Mouse (Mus musculus) forebrain, embryonic 11.5 days (tissue): Measurements from ENCODE around the gene Fam53b. TPM values are rescaled to one million over a fixed set of nuclear protein-coding genes. Genes with fewer than 3 reads are reported as not detected.

Experiments used
- ATAC-seq: fragments of 200-750 bp; cut with Nextera tagmentation; replicated peaks from 2 replicates; pipeline ENCODE4 v1.8.0; 2017; ENCODE audit warnings: moderate TSS enrichment; ENCODE audit not compliant: low FRiP score
- DNase-seq: peaks from one replicate; pipeline ENCODE4 v3.0.0-alpha.2; 2017; ENCODE audit warnings: low spot score
- H3K27ac ChIP-seq: fragments of 300-500 bp; sonication (generic); 2 replicates; pipeline ENCODE4 v1.5.1; 2014; ENCODE audit warnings: low read depth, low read length
- H3K27me3 ChIP-seq: fragments of 300-500 bp; sonication (generic); 2 replicates; pipeline ENCODE4 v1.6.1; 2014; ENCODE audit warnings: mild to moderate bottlenecking, low read length, mixed read lengths; ENCODE audit not compliant: control insufficient read depth, insufficient read depth
- H3K36me3 ChIP-seq: fragments of 300-500 bp; sonication (generic); 2 replicates; pipeline ENCODE4 v1.6.1; 2014; ENCODE audit warnings: mild to moderate bottlenecking, low read length, moderate library complexity, mixed read lengths; ENCODE audit not compliant: control insufficient read depth, insufficient read depth
- H3K4me1 ChIP-seq: fragments of 300-500 bp; sonication (generic); replicated peaks from 2 replicates; pipeline ENCODE4 v1.6.1; 2014; ENCODE audit warnings: low read length, mixed read lengths; ENCODE audit not compliant: control insufficient read depth, insufficient read depth
- H3K4me2 ChIP-seq: fragments of 300-500 bp; sonication (generic); 2 replicates; pipeline ENCODE4 v1.6.1; 2014; ENCODE audit warnings: low read depth, mild to moderate bottlenecking, low read length, moderate library complexity, mixed read lengths; ENCODE audit not compliant: severe bottlenecking
- H3K4me3 ChIP-seq: fragments of 300-500 bp; sonication (generic); 2 replicates; pipeline ENCODE4 v1.5.1; 2014; ENCODE audit warnings: low read depth, low read length
- H3K9ac ChIP-seq: fragments of 300-500 bp; sonication (generic); 2 replicates; pipeline ENCODE4 v1.6.1; 2014; ENCODE audit warnings: low read length
- H3K9me3 ChIP-seq: fragments of 300-500 bp; sonication (generic); 2 replicates; pipeline ENCODE4 v1.6.1; 2016; ENCODE audit warnings: low read length, mixed read lengths; ENCODE audit not compliant: control insufficient read depth
- WGBS: fragments of 180-500 bp; shearing (Covaris S2); extraction: QIAGEN DNeasy Blood & Tissue Kit; methylation state at CpG from one replicate; pipeline ENCODE4 v1.1.7; 2014; 5-methylcytosine and 5-hydroxymethylcytosine counted together
- polyA plus RNA-seq: library from polyadenylated mRNA; unstranded; fragments of >200 nt; fragmentation: Nextera tagmentation; extraction: Ambion mirVana; gene quantifications from 2 replicates; pipeline ENCODE4 v1.2.1, GENCODE M21; 2014

The Fam53b gene
- polyA plus RNA-seq, 1 experiment from 2014 or later: 44.3 TPM

DNA sequence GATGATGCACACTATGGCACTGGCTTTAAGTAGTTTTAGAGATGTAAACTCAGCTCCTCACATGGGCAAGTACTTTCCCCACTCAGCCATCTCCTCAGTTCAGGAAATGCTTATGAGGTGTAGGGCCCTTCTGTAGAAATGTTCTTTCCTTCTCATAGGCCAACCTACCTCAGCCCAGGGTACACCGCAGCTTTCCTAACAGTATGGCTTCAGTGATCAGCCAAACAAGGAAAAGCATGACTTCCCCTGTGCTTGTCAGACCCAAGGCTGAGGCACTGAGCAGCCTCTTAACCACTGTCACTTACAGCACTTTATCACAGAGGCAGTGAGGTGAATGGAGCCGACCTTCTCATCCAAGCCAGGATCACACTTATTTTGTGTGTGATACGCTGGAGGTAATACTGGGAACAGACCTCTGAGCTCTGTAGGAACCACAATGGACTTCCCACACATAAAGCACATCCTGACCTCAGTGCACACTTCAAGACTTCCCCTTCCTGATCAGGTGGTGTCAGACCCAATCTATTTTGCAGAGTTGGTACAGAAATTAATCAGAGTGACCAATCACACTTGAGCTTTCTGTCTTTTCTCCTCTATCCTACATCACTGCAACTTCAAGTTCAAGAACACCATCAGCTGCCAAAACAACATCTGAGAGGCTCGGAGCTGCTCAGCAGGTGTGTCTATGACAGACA lies 26.0 kb downstream of the Fam53b start:
- no peaks in the 10 kb centered on the region for H3K27me3 ChIP-seq
- no peak overlapping the region for H3K4me3 ChIP-seq
- ATAC-seq (no peak), DNase-seq (no peak)
- H3K9ac ChIP-seq: no peak overlapping the region
- no peak overlapping the region for H3K27ac ChIP-seq
- 93% methylated on average over 4 of the region's 4 CpGs for WGBS
- no peak overlapping the region for H3K4me2 ChIP-seq
- peaks cover 3% of the 10 kb centered on the region; the same call in 1 of the 2 replicates for H3K4me1 ChIP-seq
- H3K9me3 ChIP-seq: no peaks in the 10 kb centered on the region
- no peaks in the 10 kb centered on the region for H3K36me3 ChIP-seq

DNA sequence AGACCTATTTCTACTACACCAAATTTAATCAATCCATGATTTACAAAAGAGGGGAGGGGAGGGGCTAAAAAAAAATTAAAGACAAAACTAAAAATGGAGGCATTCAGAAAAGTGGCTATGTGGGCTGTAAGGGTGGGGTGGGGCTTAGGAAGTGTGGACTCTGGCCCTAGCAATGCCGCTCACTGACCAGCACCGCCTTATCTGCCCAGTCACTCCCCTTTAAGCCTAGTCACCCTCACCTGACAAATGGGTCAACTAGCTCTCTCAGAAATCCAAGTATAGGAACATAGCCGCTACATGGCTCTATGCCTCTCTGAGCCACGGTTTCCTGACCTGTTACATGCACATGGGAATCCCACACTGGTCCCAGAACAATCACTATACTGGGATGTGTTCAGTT lies 26.7 kb downstream of the Fam53b start:
- DNase-seq: no peak
- 94% methylated on average over 4 of the region's 4 CpGs for WGBS
- no peak overlapping the region for H3K9ac ChIP-seq
- H3K27ac ChIP-seq: no peak overlapping the region
- H3K27me3 ChIP-seq: no peaks in the 10 kb centered on the region
- peaks cover 5% of the 10 kb centered on the region; the same call in 1 of the 2 replicates for H3K4me1 ChIP-seq
- ATAC-seq: no peak
- H3K4me2 ChIP-seq: no peak overlapping the region
- H3K4me3 ChIP-seq: no peak overlapping the region
- H3K9me3 ChIP-seq: no peaks in the 10 kb centered on the region
- H3K36me3 ChIP-seq: no peaks in the 10 kb centered on the region

DNA sequence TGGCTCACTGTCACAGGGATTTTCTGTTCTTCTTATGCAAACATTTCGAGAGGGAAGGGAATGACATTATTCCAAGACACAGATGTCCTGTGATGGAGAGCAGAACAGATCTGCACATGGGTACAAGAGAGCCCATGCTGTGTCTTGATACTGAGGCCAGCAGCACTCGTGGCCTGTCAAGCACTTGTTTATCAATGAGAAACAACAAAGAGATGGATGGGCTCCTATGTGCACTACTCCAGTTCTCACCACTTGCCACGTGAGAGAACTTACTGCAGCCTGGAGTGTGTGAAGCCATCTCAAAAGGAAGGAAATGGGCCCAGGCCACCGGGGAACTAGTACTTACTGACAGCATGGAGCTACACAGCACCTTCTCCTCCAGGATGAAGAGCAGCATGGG lies 27.2 kb downstream of the Fam53b start:
- Histone ChIP-seq H3K4me3 (no peak overlapping the region), H3K36me3 (no peaks in the 10 kb centered on the region), H3K9ac (no peak overlapping the region), H3K4me2 (no peak overlapping the region), H3K27me3 (no peaks in the 10 kb centered on the region), H3K9me3 (no peaks in the 10 kb centered on the region), H3K27ac (no peak overlapping the region), H3K4me1 (peaks cover 9% of the 10 kb centered on the region)
- 58% methylated on average over 4 of the region's 4 CpGs for WGBS
- no peak for DNase-seq
- no peak for ATAC-seq

DNA sequence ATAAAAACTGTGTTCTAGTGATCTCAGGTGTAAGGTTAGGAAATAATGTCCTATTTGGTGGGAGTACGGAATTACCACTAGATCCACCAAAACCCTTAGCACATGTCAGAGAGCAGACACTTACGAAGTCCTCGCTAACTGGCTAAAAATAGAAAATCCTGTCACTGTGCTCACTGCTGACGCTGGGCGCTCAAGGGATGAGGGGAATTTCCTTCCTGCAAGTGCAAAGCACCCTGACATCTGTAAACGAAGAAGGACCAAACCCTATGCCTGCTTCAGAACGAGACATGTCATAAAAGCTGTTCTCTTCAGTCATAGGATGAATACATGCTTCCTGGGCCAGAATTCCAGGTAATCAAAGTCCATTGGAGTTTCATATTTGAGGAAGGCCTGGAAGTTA lies 27.7 kb downstream of the Fam53b start:
- Histone ChIP-seq H3K4me3 (no peak overlapping the region), H3K4me2 (no peak overlapping the region), H3K4me1 (peaks cover 14% of the 10 kb centered on the region), H3K36me3 (no peaks in the 10 kb centered on the region), H3K9ac (no peak overlapping the region), H3K27me3 (no peaks in the 10 kb centered on the region), H3K27ac (no peak overlapping the region), H3K9me3 (no peaks in the 10 kb centered on the region)
- no peak for DNase-seq
- 83% methylated on average over 7 of the region's 7 CpGs for WGBS
- no peak for ATAC-seq

DNA sequence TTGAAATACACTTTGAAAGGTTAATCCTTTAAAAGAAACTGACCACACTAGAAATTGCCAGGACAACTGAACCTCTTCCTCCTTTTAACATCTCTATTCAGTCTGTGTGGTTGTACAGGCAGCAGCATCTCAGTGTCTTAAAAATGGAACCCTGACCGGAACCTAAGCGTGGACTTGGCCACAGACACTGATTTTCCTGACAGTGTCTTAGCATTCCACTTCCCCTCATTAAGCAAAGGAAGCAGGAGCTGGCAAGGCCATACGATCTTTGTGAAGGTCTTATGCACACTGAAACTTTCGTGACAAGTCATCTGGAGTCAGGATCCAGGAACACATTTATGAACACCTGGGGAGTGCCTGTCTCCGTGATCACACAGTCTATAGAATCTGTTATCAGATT lies 29.6 kb downstream of the Fam53b start:
- Histone ChIP-seq H3K4me1 (peaks cover 20% of the 10 kb centered on the region), H3K27me3 (no peaks in the 10 kb centered on the region), H3K4me2 (no peak overlapping the region), H3K36me3 (no peaks in the 10 kb centered on the region), H3K27ac (no peak overlapping the region), H3K4me3 (no peak overlapping the region), H3K9me3 (no peaks in the 10 kb centered on the region), H3K9ac (no peak overlapping the region)
- ATAC-seq (no peak), DNase-seq (no peak)
- WGBS: 89% methylated on average over 5 of the region's 5 CpGs

DNA sequence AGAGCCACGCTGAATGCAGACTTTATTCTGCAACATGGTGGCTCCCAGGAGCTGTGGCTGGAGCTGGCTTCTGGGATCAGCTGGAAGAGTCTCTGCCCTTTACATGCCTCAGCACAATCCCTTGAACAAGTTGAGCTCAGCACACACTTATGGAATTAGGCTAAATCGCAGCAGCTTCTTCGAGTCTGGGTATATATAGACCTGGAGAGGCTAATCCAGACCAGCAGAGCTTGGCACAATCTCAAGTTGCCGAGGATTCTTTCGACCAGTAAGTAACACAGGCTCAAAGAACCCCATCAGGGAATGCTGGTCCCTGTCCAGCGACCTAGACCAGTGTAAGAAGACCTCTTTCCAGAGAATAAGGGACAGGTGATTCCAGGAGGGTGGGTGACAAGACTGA lies 31.8 kb downstream of the Fam53b start:
- Histone ChIP-seq H3K4me2 (no peak overlapping the region), H3K9me3 (no peaks in the 10 kb centered on the region), H3K36me3 (no peaks in the 10 kb centered on the region; the same call in 1 of the 2 replicates), H3K27me3 (no peaks in the 10 kb centered on the region), H3K27ac (peak overlapping the region; percentile 50; the same call in 1 of the 2 replicates), H3K9ac (no peak overlapping the region; the same call in 1 of the 2 replicates), H3K4me3 (no peak overlapping the region), H3K4me1 (peaks cover 20% of the 10 kb centered on the region)
- DNase-seq (no peak), ATAC-seq (no peak)
- WGBS: 60% methylated on average over 6 of the region's 6 CpGs

DNA sequence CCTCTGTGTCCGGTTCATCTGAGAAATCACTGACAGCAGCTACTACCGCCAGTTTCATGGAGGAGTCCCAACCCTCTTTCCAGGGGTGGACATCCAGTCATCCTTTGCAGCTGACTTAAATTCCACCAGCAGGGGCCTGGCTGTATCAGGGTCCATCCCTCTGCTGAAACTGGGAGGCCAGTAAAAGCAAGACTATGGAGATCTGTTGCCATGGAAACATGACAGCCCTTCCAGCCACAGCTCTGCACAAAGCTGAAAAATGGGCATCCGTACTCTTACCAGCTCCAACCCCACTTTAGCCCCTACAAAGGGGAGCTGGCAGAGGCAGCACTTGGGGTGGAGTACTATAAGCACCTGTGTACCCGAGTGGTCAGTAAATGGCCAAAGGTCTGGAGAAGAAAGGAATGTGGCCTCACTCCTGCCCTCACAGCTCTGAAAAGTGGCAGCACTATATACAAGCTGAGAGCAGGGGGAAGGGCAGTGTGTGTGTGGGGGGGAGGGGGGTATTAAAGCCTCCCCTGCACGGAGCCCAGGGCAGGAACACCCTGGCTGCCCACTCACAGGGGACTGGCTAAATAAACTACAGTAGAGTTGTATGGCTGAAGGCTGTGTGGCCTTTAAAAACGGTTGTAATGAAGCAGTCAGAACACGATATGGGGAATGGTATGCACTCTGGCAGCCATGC lies 32.4 kb downstream of the Fam53b start:
- Histone ChIP-seq H3K27ac (peak overlapping the region; percentile 50; the same call in 1 of the 2 replicates), H3K4me1 (peaks cover 19% of the 10 kb centered on the region), H3K4me2 (0 out of 2 replicates have a peak overlapping the region, but pooled peaks have one; percentile 21), H3K36me3 (no peaks in the 10 kb centered on the region; the same call in 1 of the 2 replicates), H3K27me3 (no peaks in the 10 kb centered on the region), H3K9me3 (no peaks in the 10 kb centered on the region), H3K4me3 (no peak overlapping the region), H3K9ac (peak overlapping the region; percentile 29; the same call in 1 of the 2 replicates)
- DNase-seq (peak; percentile 61), ATAC-seq (peak; percentile 82)
- 19% methylated on average over 7 of the region's 7 CpGs for WGBS

DNA sequence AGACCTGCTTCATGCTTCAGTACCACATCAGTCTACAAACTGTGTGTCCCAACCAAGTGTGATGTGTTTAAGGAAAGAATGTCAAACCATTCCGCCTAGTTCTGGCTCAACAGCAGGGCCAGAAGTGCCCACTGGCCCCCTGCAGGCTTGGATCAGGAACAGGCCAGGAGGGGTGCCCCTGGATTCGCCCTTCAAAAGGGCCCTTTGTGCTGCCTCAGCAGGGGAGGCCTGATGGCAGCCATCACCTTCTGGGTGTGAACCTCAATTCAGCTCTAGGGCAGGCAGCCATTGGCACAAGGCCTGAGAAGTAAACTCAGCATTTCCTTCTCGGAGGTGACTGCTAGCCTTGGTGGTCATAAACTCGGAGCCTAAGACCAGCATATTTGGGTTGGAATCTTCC lies 33.1 kb downstream of the Fam53b start:
- H3K27me3 ChIP-seq: no peaks in the 10 kb centered on the region
- no peak overlapping the region for H3K9ac ChIP-seq
- no peak overlapping the region for H3K4me3 ChIP-seq
- WGBS: 38% methylated on average over 4 of the region's 4 CpGs
- no peaks in the 10 kb centered on the region; the same call in 1 of the 2 replicates for H3K36me3 ChIP-seq
- H3K9me3 ChIP-seq: no peaks in the 10 kb centered on the region
- peak overlapping the region; percentile 25; the same call in 1 of the 2 replicates for H3K27ac ChIP-seq
- DNase-seq (peak; percentile 52), ATAC-seq (0 out of 2 replicates have a peak, but pooled peaks have one; percentile 22)
- peaks cover 17% of the 10 kb centered on the region for H3K4me1 ChIP-seq
- no peak overlapping the region for H3K4me2 ChIP-seq
